Mouse (Mus musculus) bone marrow macrophage, adult 2 months (primary cell): Measurements from ENCODE around the gene Mfsd1.
A peak's percentile ranks its signal among the peaks of the same experiment; 100 is the strongest.

ENCODE experiments used
- CTCF ChIP-seq: IDR thresholded peaks from 2 replicates; pipeline ENCODE4 v1.5.1; 2012; ENCODE audit warnings: low read depth, mild to moderate bottlenecking, low read length, moderate library complexity
- POLR2A ChIP-seq: IDR thresholded peaks from 2 replicates; pipeline ENCODE4 v1.6.1; 2012; ENCODE audit warnings: mild to moderate bottlenecking, low read depth, low read length, borderline replicate concordance

GRCm38 (mm10) chr3:67624629-67625028, 42.1 kb downstream of the Mfsd1 start:
- no peak for TF ChIP-seq POLR2A
- 0 out of 2 replicates have a peak, but pooled peaks have one; percentile 22 for TF ChIP-seq CTCF
